15 mouse cellular contexts compared by ENCODE assay signal in the genomic region with DNA sequence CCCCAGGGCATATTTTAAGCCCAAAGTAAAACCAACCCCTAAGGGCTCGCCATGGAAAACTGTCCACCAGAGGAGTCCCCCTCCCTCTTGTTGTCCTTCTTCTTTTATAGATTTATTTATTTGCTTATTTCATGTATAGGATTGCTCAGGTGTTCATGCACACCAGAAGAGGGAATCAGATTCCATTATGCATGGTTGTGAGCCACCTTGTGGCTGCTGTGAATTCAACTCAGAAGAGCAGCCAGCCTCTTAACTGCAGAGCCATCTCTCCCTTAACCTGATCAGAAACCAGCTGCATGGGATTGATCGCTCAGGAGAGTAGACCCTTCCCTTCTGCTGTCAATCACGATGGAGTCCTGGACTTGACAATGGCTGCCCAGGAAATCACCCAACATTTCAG. TPM values are rescaled to one million over a fixed set of nuclear protein-coding genes. Genes with fewer than 3 reads are reported as not detected.
DNase-seq lines count a peak whose midpoint lies in the region; ATAC-seq and TF ChIP-seq lines count a peak whose summit lies in the region.
"Had no signal": no experiment of that assay in that cellular context is flagged by ENCODE, and none has a peak within 500 bp of the region (broad histone marks: within the 10 kb centered on the region; RNA-seq: fewer than 3 reads in every experiment).

No protein-coding gene starts in this region.

- ATAC-seq in embryonic facial prominence, embryonic 13.5 days (ENCODE audit: insufficient number of reproducible peaks, insufficient read depth, low FRiP score, low TSS enrichment, low read depth) = no peak
- no peak for ATAC-seq in kidney, embryonic 15.5 days (replicated peaks; ENCODE audit: low FRiP score)
- ATAC-seq in forebrain, embryonic 14.5 days = no peak

- H3K27ac ChIP-seq in embryonic facial prominence, embryonic 13.5 days = peak overlapping the region; percentile 41
- no peak overlapping the region for H3K27ac ChIP-seq in embryonic facial prominence, embryonic 10.5 days (replicated peaks)
- H3K27ac ChIP-seq in kidney, embryonic 15.5 days = peak overlapping the region; percentile 70
- H3K27ac ChIP-seq in thymus, adult 2 months (ENCODE audit: control insufficient read depth, insufficient read depth, low read length) = no peak overlapping the region
- no peak overlapping the region for H3K27ac ChIP-seq in forebrain, embryonic 14.5 days (ENCODE audit: low read depth, low read length)
- H3K27ac ChIP-seq: liver, embryonic 15.5 days had no signal

- no peak for DNase-seq in embryonic facial prominence, embryonic 10.5 days (ENCODE audit: low spot score)
- DNase-seq in kidney, postnatal 14 days = no peak
- peak; percentile 21 for DNase-seq in thymus, adult 2 months
- DNase-seq in thymus, postnatal 10 days (ENCODE audit: low spot score in 2 of 2) = no peak
- peak; percentile 32 for DNase-seq in thymus, postnatal 25 days
- DNase-seq in forebrain, embryonic 14.5 days (ENCODE audit: low spot score) = no peak
- DNase-seq: adrenal gland, postnatal 14 days; embryo, embryonic 11 days; gastrocnemius, postnatal 36 days; layer of hippocampus, adult 9-11 months; spleen, adult 18-20 months had no signal

- H3K4me1 ChIP-seq in embryonic facial prominence, embryonic 13.5 days = peaks cover 9% of the 10 kb centered on the region; the same call in 1 of the 2 replicates
- H3K4me1 ChIP-seq in embryonic facial prominence, embryonic 10.5 days = peaks cover 11% of the 10 kb centered on the region
- peaks cover 23% of the 10 kb centered on the region for H3K4me1 ChIP-seq in kidney, embryonic 15.5 days
- H3K4me1 ChIP-seq in thymus, adult 2 months (replicated peaks; ENCODE audit: control insufficient read depth, insufficient read depth, low read length) = peaks cover 13% of the 10 kb centered on the region
- no peaks in the 10 kb centered on the region for H3K4me1 ChIP-seq in forebrain, embryonic 14.5 days (ENCODE audit: control insufficient read depth, insufficient read depth, low read length)

- TF ChIP-seq POLR2A in thymus, adult 2 months (IDR thresholded peaks at IDR 0.05; ENCODE audit: control insufficient read depth, extremely low read depth, insufficient read depth, low read length, poor library complexity) = no peak

- H3K4me2 ChIP-seq in embryonic facial prominence, embryonic 13.5 days = no peak overlapping the region
- H3K4me2 ChIP-seq in kidney, embryonic 15.5 days = no peak overlapping the region
- H3K4me2 ChIP-seq in forebrain, embryonic 14.5 days (ENCODE audit: low read length) = no peak overlapping the region
- H3K4me2 ChIP-seq: liver, embryonic 15.5 days had no signal

- no peaks in the 10 kb centered on the region for H3K27me3 ChIP-seq in embryonic facial prominence, embryonic 13.5 days
- no peaks in the 10 kb centered on the region for H3K27me3 ChIP-seq in embryonic facial prominence, embryonic 10.5 days (replicated peaks; ENCODE audit: low read depth, poor library complexity, severe bottlenecking)
- H3K27me3 ChIP-seq in kidney, embryonic 15.5 days = no peaks in the 10 kb centered on the region
- no peaks in the 10 kb centered on the region for H3K27me3 ChIP-seq in thymus, adult 2 months (ENCODE audit: control insufficient read depth, insufficient read depth, low read length)
- no peaks in the 10 kb centered on the region for H3K27me3 ChIP-seq in forebrain, embryonic 14.5 days (replicated peaks; ENCODE audit: control insufficient read depth, insufficient read depth, low read length)
- H3K27me3 ChIP-seq: liver, embryonic 15.5 days had no signal

- 0 out of 2 replicates have a peak overlapping the region, but pooled peaks have one; percentile 36 for H3K9ac ChIP-seq in embryonic facial prominence, embryonic 13.5 days
- H3K9ac ChIP-seq in kidney, embryonic 15.5 days = no peak overlapping the region
- no peak overlapping the region for H3K9ac ChIP-seq in forebrain, embryonic 14.5 days (ENCODE audit: low read length)
- H3K9ac ChIP-seq: liver, embryonic 15.5 days had no signal

- no peak for TF ChIP-seq CTCF in thymus, adult 2 months (IDR thresholded peaks at IDR 0.05; ENCODE audit: borderline replicate concordance, control insufficient read depth, extremely low read depth, insufficient read depth, low read length, poor library complexity)

- H3K4me3 ChIP-seq in embryonic facial prominence, embryonic 13.5 days = no peak overlapping the region
- H3K4me3 ChIP-seq in embryonic facial prominence, embryonic 10.5 days = no peak overlapping the region
- no peak overlapping the region for H3K4me3 ChIP-seq in kidney, embryonic 15.5 days (replicated peaks)
- no peak overlapping the region for H3K4me3 ChIP-seq in thymus, adult 2 months (ENCODE audit: control insufficient read depth, insufficient read depth, low read length)
- H3K4me3 ChIP-seq in forebrain, embryonic 14.5 days (ENCODE audit: low read depth, low read length) = no peak overlapping the region
- H3K4me3 ChIP-seq: liver, embryonic 15.5 days; myocyte had no signal

- peaks cover 30% of the 10 kb centered on the region for H3K36me3 ChIP-seq in embryonic facial prominence, embryonic 13.5 days
- H3K36me3 ChIP-seq in embryonic facial prominence, embryonic 10.5 days (replicated peaks) = peaks cover 42% of the 10 kb centered on the region
- peaks cover 16% of the 10 kb centered on the region for H3K36me3 ChIP-seq in kidney, embryonic 15.5 days
- no peaks in the 10 kb centered on the region for H3K36me3 ChIP-seq in thymus, adult 2 months (ENCODE audit: control insufficient read depth, insufficient read depth, low read length)
- no peaks in the 10 kb centered on the region for H3K36me3 ChIP-seq in forebrain, embryonic 14.5 days (ENCODE audit: control insufficient read depth, insufficient read depth, low read length)
- H3K36me3 ChIP-seq: liver, embryonic 15.5 days had no signal

- no peaks in the 10 kb centered on the region for H3K9me3 ChIP-seq in embryonic facial prominence, embryonic 13.5 days
- no peaks in the 10 kb centered on the region for H3K9me3 ChIP-seq in embryonic facial prominence, embryonic 10.5 days
- no peaks in the 10 kb centered on the region for H3K9me3 ChIP-seq in kidney, embryonic 15.5 days (replicated peaks)
- H3K9me3 ChIP-seq in forebrain, embryonic 14.5 days (replicated peaks; ENCODE audit: control insufficient read depth, low read length) = no peaks in the 10 kb centered on the region
- H3K9me3 ChIP-seq: liver, embryonic 15.5 days had no signal

- WGBS in embryonic facial prominence, embryonic 13.5 days = 82% methylated on average over 3 of the region's 3 CpGs
- whole genome bisulfite sequencing in embryonic facial prominence, embryonic 10.5 days = 83% methylated on average over 3 of the region's 3 CpGs
- 81% methylated on average over 3 of the region's 3 CpGs for WGBS in kidney, embryonic 15.5 days
- WGBS in thymus, adult 2 months = 86% methylated on average over 3 of the region's 3 CpGs
- 87% methylated on average over 3 of the region's 3 CpGs for WGBS in forebrain, embryonic 14.5 days

RNA-seq across cellular contexts. Expression of a gene that starts 20.1 kb away (rescaled TPM):
- 21.9 and 24.5 TPM in 2 replicates for polyA plus RNA-seq in embryonic facial prominence, embryonic 13.5 days (2015; fragmentation: Nextera tagmentation; extraction: Ambion mirVana)
- polyA plus RNA-seq in embryonic facial prominence, embryonic 10.5 days (2016; fragmentation: Nextera tagmentation; extraction: Ambion mirVana) = 26.2 and 27.9 TPM in 2 replicates
- 37.5 and 39.5 TPM in 2 replicates for polyA plus RNA-seq in kidney, embryonic 15.5 days (2015; fragmentation: Nextera tagmentation; extraction: Ambion mirVana)
- 33.2 and 37.9 TPM in 2 replicates for polyA plus RNA-seq in thymus, adult 2 months (2012; rRNA removed)
- polyA plus RNA-seq in forebrain, embryonic 14.5 days (2014; fragmentation: Nextera tagmentation; extraction: Ambion mirVana) = 34.0 and 37.8 TPM in 2 replicates

RNA-seq across cellular contexts. Expression of a gene that starts 38.7 kb away (rescaled TPM):
- polyA plus RNA-seq in embryonic facial prominence, embryonic 13.5 days (2015; fragmentation: Nextera tagmentation; extraction: Ambion mirVana) = 12.6 and 14.1 TPM in 2 replicates
- polyA plus RNA-seq in embryonic facial prominence, embryonic 10.5 days (2016; fragmentation: Nextera tagmentation; extraction: Ambion mirVana) = 8.6 and 8.9 TPM in 2 replicates
- polyA plus RNA-seq in kidney, embryonic 15.5 days (2015; fragmentation: Nextera tagmentation; extraction: Ambion mirVana) = 22.1 and 24.6 TPM in 2 replicates
- polyA plus RNA-seq in thymus, adult 2 months (2012; rRNA removed) = 16.5 and 17.1 TPM in 2 replicates
- polyA plus RNA-seq in forebrain, embryonic 14.5 days (2014; fragmentation: Nextera tagmentation; extraction: Ambion mirVana) = 6.6 and 8.4 TPM in 2 replicates

RNA-seq across cellular contexts. Expression of a gene that starts 38.7 kb away (rescaled TPM):
- polyA plus RNA-seq in embryonic facial prominence, embryonic 13.5 days (2015; fragmentation: Nextera tagmentation; extraction: Ambion mirVana) = 16.1 and 17.5 TPM in 2 replicates
- 13.9 and 14.8 TPM in 2 replicates for polyA plus RNA-seq in embryonic facial prominence, embryonic 10.5 days (2016; fragmentation: Nextera tagmentation; extraction: Ambion mirVana)
- polyA plus RNA-seq in kidney, embryonic 15.5 days (2015; fragmentation: Nextera tagmentation; extraction: Ambion mirVana) = 14.6 and 16.8 TPM in 2 replicates
- 22.9 and 23.4 TPM in 2 replicates for polyA plus RNA-seq in thymus, adult 2 months (2012; rRNA removed)
- 19.2 and 20.1 TPM in 2 replicates for polyA plus RNA-seq in forebrain, embryonic 14.5 days (2014; fragmentation: Nextera tagmentation; extraction: Ambion mirVana)

Comparison
In these comparisons a context has a peak if more than half of its experiments do, and no peak if none do; other contexts are left out.
1. H3K27ac ChIP-seq: peak in embryonic facial prominence, embryonic 13.5 days (single experiment) and kidney, embryonic 15.5 days (single experiment); none in embryonic facial prominence, embryonic 10.5 days (single experiment), thymus, adult 2 months (single experiment) and forebrain, embryonic 14.5 days (single experiment).
2. DNase-seq: peak in thymus, adult 2 months (single experiment) and thymus, postnatal 25 days (single experiment); none in embryonic facial prominence, embryonic 10.5 days (single experiment), kidney, postnatal 14 days (single experiment), thymus, postnatal 10 days (0 of 2) and forebrain, embryonic 14.5 days (single experiment).